Mouse (Mus musculus): ENCODE measurements around the gene Doc2g. TPM values are rescaled to one million over a fixed set of nuclear protein-coding genes. Genes with fewer than 3 reads are reported as not detected.
"Not testable (repeated sequence)": the region's sequence is repeated elsewhere in the genome, so short reads cannot be mapped to it uniquely, and the experiment has no call there.

Gene Doc2g
- polyA plus RNA-seq, 1 experiment from 2014 or later = 5.4 TPM

- no peaks in the 10 kb centered on the region for H3K27me3 ChIP-seq
- ATAC-seq (ENCODE audit: insufficient number of reproducible peaks, low FRiP score, low TSS enrichment, low read depth) = no peak
- H3K9me3 ChIP-seq (replicated peaks) = no peaks in the 10 kb centered on the region
- H3K36me3 ChIP-seq = no peaks in the 10 kb centered on the region
- no peak overlapping the region for H3K4me3 ChIP-seq (replicated peaks)
- whole genome bisulfite sequencing = 53% methylated on average over 10 of the region's 10 CpGs
- H3K9ac ChIP-seq = no peak overlapping the region
- H3K4me1 ChIP-seq = peaks cover 9% of the 10 kb centered on the region; the same call in 1 of the 2 replicates
- no peak overlapping the region for H3K4me2 ChIP-seq (replicated peaks)
- no peak overlapping the region for H3K27ac ChIP-seq (replicated peaks)
Observed at GRCm38 (mm10) chr19:4017921-4018587, 14.9 kb downstream of the Doc2g start.

DNA sequence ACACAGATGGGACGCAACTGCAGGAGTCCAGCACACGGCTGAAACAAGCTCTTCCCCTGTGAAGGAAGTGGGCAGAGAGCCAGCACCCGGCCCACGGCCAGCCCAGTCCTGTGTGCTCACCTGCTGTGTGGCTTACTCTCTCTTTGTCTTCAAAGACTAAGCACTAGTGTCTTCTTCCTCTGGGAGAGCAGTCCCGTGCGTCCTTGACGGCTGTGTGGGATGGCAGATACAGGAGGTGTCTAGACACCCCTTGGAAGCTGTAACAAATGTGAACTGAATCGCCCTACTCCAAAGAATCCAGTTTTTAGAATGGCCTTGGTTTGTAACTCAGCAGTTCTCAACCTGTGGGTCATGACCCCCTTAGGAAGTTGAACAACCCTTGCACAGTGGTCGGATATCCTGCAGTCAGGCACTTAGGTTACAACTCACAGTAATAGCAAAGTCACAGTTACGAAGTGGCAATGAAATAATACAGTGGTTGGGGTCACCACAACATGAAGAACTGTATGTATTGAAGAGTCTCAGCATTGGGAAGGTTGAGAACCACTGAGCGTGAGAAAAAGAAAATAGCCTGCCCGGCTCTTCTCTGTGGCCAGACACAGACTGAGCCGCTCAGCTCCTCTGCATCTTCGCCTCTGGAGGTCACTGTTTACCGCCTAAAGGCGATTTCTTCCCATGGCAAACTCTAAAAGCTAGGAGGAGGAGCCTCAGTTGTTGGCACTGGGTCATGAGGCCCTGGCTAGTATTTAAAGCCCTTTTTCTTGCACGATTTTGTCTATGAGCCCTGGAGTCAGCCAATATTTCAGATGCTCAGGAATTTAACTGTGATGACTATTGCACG, 15.8 kb downstream of the Doc2g start:
- peaks cover 7% of the 10 kb centered on the region; the same call in 1 of the 2 replicates for H3K4me1 ChIP-seq
- H3K9me3 ChIP-seq (replicated peaks) = no peaks in the 10 kb centered on the region
- H3K4me2 ChIP-seq (replicated peaks) = no peak overlapping the region
- H3K36me3 ChIP-seq = no peaks in the 10 kb centered on the region
- 24% methylated on average over 18 of the region's 18 CpGs for WGBS
- no peak overlapping the region for H3K9ac ChIP-seq
- no peak overlapping the region for H3K4me3 ChIP-seq (replicated peaks)
- no peaks in the 10 kb centered on the region for H3K27me3 ChIP-seq
- H3K27ac ChIP-seq (replicated peaks) = peak overlapping the region; percentile 45; the same call in 1 of the 2 replicates
- ATAC-seq (ENCODE audit: insufficient number of reproducible peaks, low FRiP score, low TSS enrichment, low read depth) = peak; percentile 83

GRCm38 (mm10) chr19:4023185-4023584, 20.1 kb downstream of the Doc2g start:
- Histone ChIP-seq H3K4me1 (peaks cover 7% of the 10 kb centered on the region; the same call in 1 of the 2 replicates), H3K27me3 (no peaks in the 10 kb centered on the region), H3K27ac (replicated peaks) (no peak overlapping the region), H3K4me3 (replicated peaks) (no peak overlapping the region), H3K9ac (no peak overlapping the region), H3K4me2 (replicated peaks) (no peak overlapping the region), H3K36me3 (no peaks in the 10 kb centered on the region), H3K9me3 (replicated peaks) (no peaks in the 10 kb centered on the region)
- ATAC-seq (ENCODE audit: insufficient number of reproducible peaks, low FRiP score, low TSS enrichment, low read depth) = no peak
- WGBS = 72% methylated on average over 7 of the region's 7 CpGs

GRCm38 (mm10) chr19:4027576-4027975, 24.5 kb downstream of the Doc2g start:
- no peaks in the 10 kb centered on the region for H3K27me3 ChIP-seq
- H3K4me1 ChIP-seq = no peaks in the 10 kb centered on the region
- no peak overlapping the region for H3K27ac ChIP-seq (replicated peaks)
- no peak overlapping the region for H3K4me2 ChIP-seq (replicated peaks)
- ATAC-seq (ENCODE audit: insufficient number of reproducible peaks, low FRiP score, low TSS enrichment, low read depth) = no peak
- H3K36me3 ChIP-seq = no peaks in the 10 kb centered on the region
- no peak overlapping the region for H3K4me3 ChIP-seq (replicated peaks)
- no peaks in the 10 kb centered on the region for H3K9me3 ChIP-seq (replicated peaks)
- no peak overlapping the region for H3K9ac ChIP-seq

GRCm38 (mm10) chr19:4032668-4033067, 29.6 kb downstream of the Doc2g start:
- Histone ChIP-seq H3K27ac (replicated peaks) (no peak overlapping the region), H3K4me3 (replicated peaks) (no peak overlapping the region), H3K9me3 (replicated peaks) (no peaks in the 10 kb centered on the region), H3K27me3 (no peaks in the 10 kb centered on the region), H3K9ac (no peak overlapping the region), H3K36me3 (no peaks in the 10 kb centered on the region), H3K4me2 (replicated peaks) (no peak overlapping the region), H3K4me1 (peaks cover 9% of the 10 kb centered on the region)
- ATAC-seq (ENCODE audit: insufficient number of reproducible peaks, low FRiP score, low TSS enrichment, low read depth) = no peak
- 56% methylated on average over 7 of the region's 7 CpGs for WGBS

- Histone ChIP-seq H3K27me3 (no peaks in the 10 kb centered on the region), H3K27ac (replicated peaks) (no peak overlapping the region), H3K4me1 (peaks cover 13% of the 10 kb centered on the region), H3K9ac (no peak overlapping the region), H3K4me3 (replicated peaks) (no peak overlapping the region), H3K36me3 (no peaks in the 10 kb centered on the region), H3K4me2 (replicated peaks) (no peak overlapping the region), H3K9me3 (replicated peaks) (no peaks in the 10 kb centered on the region)
- 84% methylated on average over 3 of the region's 3 CpGs for WGBS
- no peak for ATAC-seq (ENCODE audit: insufficient number of reproducible peaks, low FRiP score, low TSS enrichment, low read depth)
Observed at GRCm38 (mm10) chr19:4033298-4033697, 30.2 kb downstream of the Doc2g start.

- H3K4me1 ChIP-seq = peaks cover 15% of the 10 kb centered on the region
- H3K4me3 ChIP-seq (replicated peaks) = no peak overlapping the region
- H3K9ac ChIP-seq = no peak overlapping the region
- H3K27me3 ChIP-seq = no peaks in the 10 kb centered on the region
- ATAC-seq (ENCODE audit: insufficient number of reproducible peaks, low FRiP score, low TSS enrichment, low read depth) = no peak
- H3K9me3 ChIP-seq (replicated peaks) = no peaks in the 10 kb centered on the region
- no peak overlapping the region for H3K4me2 ChIP-seq (replicated peaks)
- 67% methylated on average over 5 of the region's 5 CpGs for WGBS
- no peaks in the 10 kb centered on the region for H3K36me3 ChIP-seq
- no peak overlapping the region for H3K27ac ChIP-seq (replicated peaks)
Observed at GRCm38 (mm10) chr19:4033742-4034141, 30.6 kb downstream of the Doc2g start.

GRCm38 (mm10) chr19:4036327-4037045, 33.4 kb downstream of the Doc2g start:
- no peak overlapping the region for H3K9ac ChIP-seq
- H3K4me2 ChIP-seq (replicated peaks) = peak overlapping the region; percentile 18
- H3K27me3 ChIP-seq = no peaks in the 10 kb centered on the region
- no peaks in the 10 kb centered on the region for H3K9me3 ChIP-seq (replicated peaks)
- peaks cover 15% of the 10 kb centered on the region for H3K4me1 ChIP-seq
- no peak for ATAC-seq (ENCODE audit: insufficient number of reproducible peaks, low FRiP score, low TSS enrichment, low read depth)
- no peak overlapping the region for H3K27ac ChIP-seq (replicated peaks)
- H3K4me3 ChIP-seq (replicated peaks) = no peak overlapping the region
- H3K36me3 ChIP-seq = no peaks in the 10 kb centered on the region
- 69% methylated on average over 12 of the region's 12 CpGs for WGBS

- Histone ChIP-seq H3K27ac (replicated peaks) (peak overlapping the region; percentile 83), H3K4me2 (replicated peaks) (peak overlapping the region; percentile 73), H3K4me1 (peaks cover 15% of the 10 kb centered on the region), H3K4me3 (replicated peaks) (peak overlapping the region; percentile 70), H3K9ac (peak overlapping the region; percentile 76)
- H3K36me3 ChIP-seq; ATAC-seq (ENCODE audit: insufficient number of reproducible peaks, low FRiP score, low TSS enrichment, low read depth); H3K9me3 ChIP-seq (replicated peaks); H3K27me3 ChIP-seq: not testable (repeated sequence)
- 22% methylated on average over 7 of the region's 8 CpGs for WGBS
Observed at GRCm38 (mm10) chr19:4037154-4037787, 34.2 kb downstream of the Doc2g start.

DNA sequence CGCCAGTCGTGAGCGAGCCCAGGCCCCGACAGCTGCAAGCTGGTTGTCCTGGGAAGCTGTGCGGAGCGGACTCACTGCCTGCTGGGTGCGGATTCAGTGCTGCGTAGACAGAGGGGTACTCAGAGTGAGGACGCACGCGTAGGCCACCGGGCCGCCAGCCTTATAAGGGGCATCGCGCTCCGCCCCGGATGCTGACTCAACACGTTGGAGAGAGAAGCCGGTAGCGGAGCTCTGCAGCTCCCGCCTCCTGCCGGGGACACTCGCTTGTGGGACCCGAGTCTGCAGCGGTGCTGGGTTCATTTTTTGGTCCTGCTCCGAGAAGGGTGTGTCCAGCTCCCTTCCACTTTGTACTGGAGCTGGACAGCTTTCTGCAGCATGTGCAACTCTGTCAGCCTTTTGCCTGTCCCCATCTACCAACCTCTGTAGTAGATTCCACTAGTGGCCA, 34.7 kb downstream of the Doc2g start, which contains the start of gene Gstp1:
Gene Gstp1 (minus strand): TSS at position 198 of the 445 bp plus-strand sequence.
- Histone ChIP-seq H3K36me3 (no peaks in the 10 kb centered on the region), H3K4me3 (replicated peaks) (peak within 1 kb of the TSS; percentile 70), H3K4me1 (peaks cover 15% of the 10 kb centered on the region), H3K9me3 (replicated peaks) (no peaks in the 10 kb centered on the region), H3K27me3 (no peaks in the 10 kb centered on the region), H3K9ac (peak within 1 kb of the TSS; percentile 76), H3K4me2 (replicated peaks) (peak within 1 kb of the TSS; percentile 73), H3K27ac (replicated peaks) (peak within 1 kb of the TSS; percentile 83)
- WGBS = under 1% methylated on average over 26 of the region's 26 CpGs
- peak; percentile 89 for ATAC-seq (ENCODE audit: insufficient number of reproducible peaks, low FRiP score, low TSS enrichment, low read depth)

GRCm38 (mm10) chr19:4040941-4041340, 37.8 kb downstream of the Doc2g start:
- H3K4me1 ChIP-seq = peaks cover 18% of the 10 kb centered on the region
- not testable (repeated sequence) for H3K4me2 ChIP-seq (replicated peaks); H3K27me3 ChIP-seq; ATAC-seq (ENCODE audit: insufficient number of reproducible peaks, low FRiP score, low TSS enrichment, low read depth); H3K4me3 ChIP-seq (replicated peaks); H3K9ac ChIP-seq; H3K36me3 ChIP-seq; H3K9me3 ChIP-seq (replicated peaks); H3K27ac ChIP-seq (replicated peaks)
- WGBS = 79% methylated on average over 5 of the region's 5 CpGs
